Mouse (Mus musculus) G1E (cell line): ENCODE results near the gene Lhcgr.

Source experiments
- CTCF ChIP-seq: IDR thresholded peaks from 2 replicates; pipeline ENCODE4 v1.5.1; 2012; ENCODE audit warnings: low read depth, low read length, inconsistent platforms, mixed read lengths
- GATA1 ChIP-seq: IDR thresholded peaks from 2 replicates; pipeline ENCODE4 v1.6.1; 2012; ENCODE audit warnings: borderline replicate concordance, low read length, inconsistent platforms, mixed read lengths
- GATA2 ChIP-seq: IDR thresholded peaks from 2 replicates; pipeline ENCODE4 v1.6.1; 2012; ENCODE audit warnings: low read depth, low read length, inconsistent platforms, borderline replicate concordance
- POLR2AphosphoS5 ChIP-seq: IDR thresholded peaks from 2 replicates; pipeline ENCODE4 v1.6.1; 2012; ENCODE audit warnings: low read depth, low read length, inconsistent platforms; ENCODE audit not compliant: insufficient replicate concordance
- TAL1 ChIP-seq: conservative IDR thresholded peaks from 2 replicates; pipeline ENCODE4 v1.6.1; 2012; ENCODE audit warnings: low read depth, low read length, inconsistent platforms, mixed read lengths

DNA sequence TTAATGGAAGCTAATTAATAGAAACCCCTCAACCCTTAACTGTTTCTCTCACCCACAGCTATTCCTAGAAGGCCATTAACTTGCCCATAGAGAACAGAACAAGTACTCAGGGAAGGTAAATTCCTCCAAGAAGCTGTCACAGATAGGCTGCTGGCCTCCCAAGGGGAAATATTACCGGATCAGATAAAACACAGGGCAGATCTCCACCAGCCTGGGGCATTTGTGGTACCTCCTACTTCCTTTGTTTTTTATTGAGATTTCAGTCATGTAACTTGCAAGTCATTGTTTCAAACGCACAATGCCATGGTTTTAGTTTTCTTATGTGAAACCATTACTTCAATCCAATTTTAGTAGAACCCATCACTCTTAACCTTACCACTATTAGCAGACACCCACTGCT lies 1.1 kb downstream of the Lhcgr start:
- TF ChIP-seq CTCF (no peak), GATA1 (no peak), GATA2 (no peak), POLR2AphosphoS5 (no peak), TAL1 (no peak)
